Mouse (Mus musculus): ENCODE results near the gene Gm10985. TPM values are rescaled to one million over a fixed set of nuclear protein-coding genes. Genes with fewer than 3 reads are reported as not detected.

Gm10985 gene
- total RNA-seq, 2 experiments from 2014 or later = not detected

Other genes starting within 250 kb of the Gm10985 start
- gene Frem2, start 187.7 kb upstream of the Gm10985 start, total RNA-seq (2021) = under 1 TPM; 0.13 TPM
- gene Ufm1, start 18.7 kb downstream of the Gm10985 start, total RNA-seq (2021) = 10 to 100 TPM; 83.4 to 97.3 TPM